Mouse (Mus musculus): ENCODE data around the gene Cd27. TPM values are rescaled to one million over a fixed set of nuclear protein-coding genes. Genes with fewer than 3 reads are reported as not detected.
"Not testable (repeated sequence)": the region's sequence is repeated elsewhere in the genome, so short reads cannot be mapped to it uniquely, and the experiment has no call there.

Gene Cd27
- polyA plus RNA-seq (2012; rRNA removed) = 0.23 and 0.70 TPM in 2 replicates

GRCm38 (mm10) chr6:125236782-125237181, at the start of gene Cd27:
Gene Cd27 (minus strand): TSS chr6:125237010.
- peaks cover 2% of the 10 kb centered on the region for H3K4me1 ChIP-seq (ENCODE audit: control insufficient read depth, insufficient read depth, low read length)
- H3K27ac ChIP-seq (ENCODE audit: control insufficient read depth, insufficient read depth, low read depth, low read length) = no peak within 1 kb of the TSS

GRCm38 (mm10) chr6:125285890-125286289, 49.1 kb upstream of the Cd27 start, which contains the start of gene Tuba3a:
Gene Tuba3a (minus strand): TSS chr6:125286042.
- peak within 1 kb of the TSS; percentile 97 for H3K4me3 ChIP-seq (ENCODE audit: control insufficient read depth, low read depth, low read length)
- H3K36me3 ChIP-seq (ENCODE audit: control insufficient read depth, insufficient read depth, low read length) = peaks cover 5% of the 10 kb centered on the region
- TF ChIP-seq CTCF (IDR thresholded peaks at IDR 0.05; ENCODE audit: control insufficient read depth, insufficient read depth, insufficient replicate concordance, low read depth, low read length) = no peak
- TF ChIP-seq POLR2A (IDR thresholded peaks at IDR 0.05; ENCODE audit: control insufficient read depth, low read depth, low read length) = peak; percentile 93
- H3K4me1 ChIP-seq (ENCODE audit: control insufficient read depth, insufficient read depth, low read length) = no peaks in the 10 kb centered on the region; the same call in none of the 2 replicates
- H3K27ac ChIP-seq (ENCODE audit: control insufficient read depth, insufficient read depth, low read depth, low read length) = peak within 1 kb of the TSS; percentile 95
- no peaks in the 10 kb centered on the region for H3K27me3 ChIP-seq (ENCODE audit: control insufficient read depth, insufficient read depth, low read length)

More at GRCm38 (mm10) chr6:125236782-125237181, at the start of gene Cd27:
- H3K27me3 ChIP-seq (ENCODE audit: control insufficient read depth, insufficient read depth, low read length) = no peaks in the 10 kb centered on the region
- H3K36me3 ChIP-seq (ENCODE audit: control insufficient read depth, insufficient read depth, low read length) = no peaks in the 10 kb centered on the region
- no peak within 1 kb of the TSS for H3K4me3 ChIP-seq (ENCODE audit: control insufficient read depth, low read depth, low read length)
- TF ChIP-seq POLR2A (IDR thresholded peaks at IDR 0.05; ENCODE audit: control insufficient read depth, low read depth, low read length) (no peak), CTCF (IDR thresholded peaks at IDR 0.05; ENCODE audit: control insufficient read depth, insufficient read depth, insufficient replicate concordance, low read depth, low read length) (no peak)

DNA sequence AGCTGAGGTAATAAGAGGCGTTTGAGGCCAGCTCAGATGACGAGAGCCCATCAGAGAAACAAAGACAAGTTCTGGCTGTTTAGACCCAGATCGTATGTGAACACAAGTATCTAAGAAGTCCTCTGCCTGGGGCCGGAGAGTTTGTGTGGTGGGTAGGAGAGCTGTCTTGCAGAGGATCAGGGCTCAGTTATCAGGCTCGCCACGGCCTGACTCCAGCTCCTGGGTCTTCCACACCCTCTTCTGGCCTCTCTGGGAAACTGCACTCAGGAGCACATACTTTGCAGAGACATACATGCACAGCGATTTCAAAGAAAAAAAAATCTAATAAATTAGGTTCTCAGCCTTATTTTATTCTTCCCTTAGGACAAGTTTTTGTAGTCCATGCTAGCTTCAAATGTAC, 47.9 kb upstream of the Cd27 start:
- H3K4me1 ChIP-seq (ENCODE audit: control insufficient read depth, insufficient read depth, low read length) = no peaks in the 10 kb centered on the region; the same call in none of the 2 replicates
- TF ChIP-seq CTCF (IDR thresholded peaks at IDR 0.05; ENCODE audit: control insufficient read depth, insufficient read depth, insufficient replicate concordance, low read depth, low read length) (no peak), POLR2A (IDR thresholded peaks at IDR 0.05; ENCODE audit: control insufficient read depth, low read depth, low read length) (no peak)
- no peak overlapping the region for H3K27ac ChIP-seq (ENCODE audit: control insufficient read depth, insufficient read depth, low read depth, low read length)
- peaks cover 7% of the 10 kb centered on the region for H3K36me3 ChIP-seq (ENCODE audit: control insufficient read depth, insufficient read depth, low read length)
- H3K4me3 ChIP-seq (ENCODE audit: control insufficient read depth, low read depth, low read length) = peak overlapping the region; percentile 49
- no peaks in the 10 kb centered on the region for H3K27me3 ChIP-seq (ENCODE audit: control insufficient read depth, insufficient read depth, low read length)

GRCm38 (mm10) chr6:125284250-125284649, 47.4 kb upstream of the Cd27 start:
- H3K4me3 ChIP-seq (ENCODE audit: control insufficient read depth, low read depth, low read length) = peak overlapping the region; percentile 49
- no peak for TF ChIP-seq POLR2A (IDR thresholded peaks at IDR 0.05; ENCODE audit: control insufficient read depth, low read depth, low read length)
- no peak for TF ChIP-seq CTCF (IDR thresholded peaks at IDR 0.05; ENCODE audit: control insufficient read depth, insufficient read depth, insufficient replicate concordance, low read depth, low read length)

GRCm38 (mm10) chr6:125282721-125283120, 45.9 kb upstream of the Cd27 start:
- H3K27me3 ChIP-seq (ENCODE audit: control insufficient read depth, insufficient read depth, low read length); H3K36me3 ChIP-seq (ENCODE audit: control insufficient read depth, insufficient read depth, low read length); H3K4me1 ChIP-seq (ENCODE audit: control insufficient read depth, insufficient read depth, low read length); H3K27ac ChIP-seq (ENCODE audit: control insufficient read depth, insufficient read depth, low read depth, low read length): not testable (repeated sequence)
- H3K4me3 ChIP-seq (ENCODE audit: control insufficient read depth, low read depth, low read length) = 0 out of 2 replicates have a peak overlapping the region, but pooled peaks have one; percentile 4

More at GRCm38 (mm10) chr6:125284250-125284649, 47.4 kb upstream of the Cd27 start:
- Histone ChIP-seq H3K4me1 (ENCODE audit: control insufficient read depth, insufficient read depth, low read length) (no peaks in the 10 kb centered on the region; the same call in none of the 2 replicates), H3K27ac (ENCODE audit: control insufficient read depth, insufficient read depth, low read depth, low read length) (no peak overlapping the region), H3K27me3 (ENCODE audit: control insufficient read depth, insufficient read depth, low read length) (no peaks in the 10 kb centered on the region), H3K36me3 (ENCODE audit: control insufficient read depth, insufficient read depth, low read length) (peaks cover 7% of the 10 kb centered on the region)

- H3K27ac ChIP-seq (ENCODE audit: control insufficient read depth, insufficient read depth, low read depth, low read length) = no peak overlapping the region
- H3K27me3 ChIP-seq (ENCODE audit: control insufficient read depth, insufficient read depth, low read length) = no peaks in the 10 kb centered on the region
- H3K4me1 ChIP-seq (ENCODE audit: control insufficient read depth, insufficient read depth, low read length) = no peaks in the 10 kb centered on the region; the same call in 1 of the 2 replicates
- H3K4me3 ChIP-seq (ENCODE audit: control insufficient read depth, low read depth, low read length) = no peak overlapping the region; the same call in 1 of the 2 replicates
- TF ChIP-seq CTCF (IDR thresholded peaks at IDR 0.05; ENCODE audit: control insufficient read depth, insufficient read depth, insufficient replicate concordance, low read depth, low read length) (no peak), POLR2A (IDR thresholded peaks at IDR 0.05; ENCODE audit: control insufficient read depth, low read depth, low read length) (no peak)
- H3K36me3 ChIP-seq (ENCODE audit: control insufficient read depth, insufficient read depth, low read length) = peaks cover 4% of the 10 kb centered on the region
Observed at GRCm38 (mm10) chr6:125279729-125280128, 42.9 kb upstream of the Cd27 start.

GRCm38 (mm10) chr6:125274841-125275563, 38.2 kb upstream of the Cd27 start:
- H3K36me3 ChIP-seq (ENCODE audit: control insufficient read depth, insufficient read depth, low read length) = no peaks in the 10 kb centered on the region
- H3K27me3 ChIP-seq (ENCODE audit: control insufficient read depth, insufficient read depth, low read length) = no peaks in the 10 kb centered on the region
- no peak overlapping the region for H3K27ac ChIP-seq (ENCODE audit: control insufficient read depth, insufficient read depth, low read depth, low read length)
- no peak overlapping the region for H3K4me3 ChIP-seq (ENCODE audit: control insufficient read depth, low read depth, low read length)
- peaks cover 3% of the 10 kb centered on the region; the same call in 1 of the 2 replicates for H3K4me1 ChIP-seq (ENCODE audit: control insufficient read depth, insufficient read depth, low read length)
- TF ChIP-seq CTCF (IDR thresholded peaks at IDR 0.05; ENCODE audit: control insufficient read depth, insufficient read depth, insufficient replicate concordance, low read depth, low read length) (no peak; the same call in 1 of the 2 replicates), POLR2A (IDR thresholded peaks at IDR 0.05; ENCODE audit: control insufficient read depth, low read depth, low read length) (no peak)
